Comparison of ENCODE assay signal across 11 mouse cellular contexts in genomic region chr1:156046688-156047087, GRCm38 (mm10). TPM values are rescaled to one million over a fixed set of nuclear protein-coding genes. Genes with fewer than 3 reads are reported as not detected.
DNase-seq lines count a peak whose midpoint lies in the region; ATAC-seq and TF ChIP-seq lines count a peak whose summit lies in the region.
"Had no signal": no experiment of that assay in that cellular context is flagged by ENCODE, and none has a peak within 500 bp of the region (broad histone marks: within the 10 kb centered on the region; RNA-seq: fewer than 3 reads in every experiment).

No protein-coding gene starts in this region.

- no peak overlapping the region for H3K27ac ChIP-seq in limb, embryonic 13.5 days
- H3K27ac ChIP-seq in limb, embryonic 10.5 days: no peak overlapping the region
- H3K27ac ChIP-seq in limb, embryonic 14.5 days (replicated peaks; ENCODE audit: low read depth, low read length): no peak overlapping the region
- no peak overlapping the region for H3K27ac ChIP-seq in hindbrain, embryonic 14.5 days
- no peak overlapping the region for H3K27ac ChIP-seq in left cerebral cortex, adult 2 months
- no peak overlapping the region for H3K27ac ChIP-seq in intestine, postnatal 0 days (ENCODE audit: low read depth, low read length)
- H3K27ac ChIP-seq: neural tube, embryonic 12.5 days; stomach, postnatal 0 days had no signal

- H3K4me2 ChIP-seq in limb, embryonic 13.5 days (replicated peaks): no peak overlapping the region
- no peak overlapping the region for H3K4me2 ChIP-seq in limb, embryonic 14.5 days (replicated peaks; ENCODE audit: low read depth, low read length, severe bottlenecking)
- H3K4me2 ChIP-seq in hindbrain, embryonic 14.5 days (replicated peaks): no peak overlapping the region
- no peak overlapping the region for H3K4me2 ChIP-seq in intestine, postnatal 0 days (replicated peaks; ENCODE audit: low read depth)
- H3K4me2 ChIP-seq: neural tube, embryonic 12.5 days had no signal

- no peaks in the 10 kb centered on the region for H3K27me3 ChIP-seq in limb, embryonic 13.5 days
- H3K27me3 ChIP-seq in limb, embryonic 10.5 days (ENCODE audit: low read depth, poor library complexity, severe bottlenecking): no peaks in the 10 kb centered on the region
- no peaks in the 10 kb centered on the region for H3K27me3 ChIP-seq in limb, embryonic 14.5 days (ENCODE audit: control insufficient read depth, insufficient read depth, low read length)
- H3K27me3 ChIP-seq in hindbrain, embryonic 14.5 days (ENCODE audit: control insufficient read depth, insufficient read depth, low read length): no peaks in the 10 kb centered on the region
- no peaks in the 10 kb centered on the region for H3K27me3 ChIP-seq in intestine, postnatal 0 days (replicated peaks; ENCODE audit: control insufficient read depth, insufficient read depth, low read length)
- H3K27me3 ChIP-seq: neural tube, embryonic 12.5 days had no signal

- peaks cover 30% of the 10 kb centered on the region for H3K4me1 ChIP-seq in limb, embryonic 13.5 days
- peaks cover 9% of the 10 kb centered on the region for H3K4me1 ChIP-seq in limb, embryonic 10.5 days
- H3K4me1 ChIP-seq in limb, embryonic 14.5 days (ENCODE audit: control insufficient read depth, insufficient read depth, low read length): peaks cover 12% of the 10 kb centered on the region
- peaks cover 16% of the 10 kb centered on the region for H3K4me1 ChIP-seq in hindbrain, embryonic 14.5 days (replicated peaks; ENCODE audit: control insufficient read depth, insufficient read depth, low read length)
- 0 out of 2 replicates have a peak, but pooled peaks cover 9% of the 10 kb centered on the region for H3K4me1 ChIP-seq in intestine, postnatal 0 days (replicated peaks; ENCODE audit: control insufficient read depth, insufficient read depth, low read length)

- TF ChIP-seq POLR2A in limb, embryonic 14.5 days (IDR thresholded peaks at IDR 0.05; ENCODE audit: borderline replicate concordance, extremely low read depth, insufficient read depth, insufficient read length): no peak

- peak; percentile 38; the same call in 1 of the 2 replicates for ATAC-seq in limb, embryonic 13.5 days (ENCODE audit: low FRiP score, low read depth)
- ATAC-seq in limb, embryonic 14.5 days (ENCODE audit: low FRiP score, low read depth): peak; percentile 75; the same call in 1 of the 2 replicates
- no peak for ATAC-seq in hindbrain, embryonic 14.5 days (ENCODE audit: low FRiP score)
- ATAC-seq in intestine, postnatal 0 days: no peak

- no peak overlapping the region for H3K9ac ChIP-seq in limb, embryonic 13.5 days
- H3K9ac ChIP-seq in limb, embryonic 14.5 days (ENCODE audit: low read depth, low read length, severe bottlenecking): no peak overlapping the region
- H3K9ac ChIP-seq in hindbrain, embryonic 14.5 days: no peak overlapping the region
- H3K9ac ChIP-seq in intestine, postnatal 0 days (ENCODE audit: low read depth, low read length): no peak overlapping the region
- H3K9ac ChIP-seq: neural tube, embryonic 12.5 days had no signal

- peaks cover 72% of the 10 kb centered on the region for H3K36me3 ChIP-seq in limb, embryonic 13.5 days
- H3K36me3 ChIP-seq in limb, embryonic 10.5 days: peaks cover 96% of the 10 kb centered on the region
- H3K36me3 ChIP-seq in limb, embryonic 14.5 days (ENCODE audit: control insufficient read depth, insufficient read depth, low read length): peaks cover 69% of the 10 kb centered on the region
- peaks cover 49% of the 10 kb centered on the region for H3K36me3 ChIP-seq in hindbrain, embryonic 14.5 days (replicated peaks; ENCODE audit: control insufficient read depth, insufficient read depth)
- H3K36me3 ChIP-seq in intestine, postnatal 0 days (ENCODE audit: control insufficient read depth, insufficient read depth): peaks cover 51% of the 10 kb centered on the region

- no peak overlapping the region for H3K4me3 ChIP-seq in limb, embryonic 13.5 days
- H3K4me3 ChIP-seq in limb, embryonic 10.5 days: no peak overlapping the region
- no peak overlapping the region for H3K4me3 ChIP-seq in limb, embryonic 14.5 days (replicated peaks; ENCODE audit: low read length)
- H3K4me3 ChIP-seq in hindbrain, embryonic 14.5 days (replicated peaks; ENCODE audit: low read length): no peak overlapping the region
- H3K4me3 ChIP-seq in left cerebral cortex, adult 2 months: no peak overlapping the region
- no peak overlapping the region for H3K4me3 ChIP-seq in intestine, postnatal 0 days (ENCODE audit: low read depth, low read length)
- H3K4me3 ChIP-seq: neural tube, embryonic 12.5 days had no signal

- intact Hi-C loops in left cerebral cortex, adult 2 months (cut with DNase I): no loop called here

- no peak for TF ChIP-seq CTCF in left cerebral cortex, adult 2 months (IDR thresholded peaks at IDR 0.05)
- TF ChIP-seq CTCF in intestine, postnatal 0 days (IDR thresholded peaks at IDR 0.05; ENCODE audit: low read depth): no peak

- no peaks in the 10 kb centered on the region for H3K9me3 ChIP-seq in limb, embryonic 13.5 days
- no peaks in the 10 kb centered on the region for H3K9me3 ChIP-seq in limb, embryonic 10.5 days (replicated peaks)
- no peaks in the 10 kb centered on the region for H3K9me3 ChIP-seq in limb, embryonic 14.5 days (ENCODE audit: control insufficient read depth, low read length)
- H3K9me3 ChIP-seq in hindbrain, embryonic 14.5 days (ENCODE audit: control insufficient read depth, low read length): no peaks in the 10 kb centered on the region
- H3K9me3 ChIP-seq in intestine, postnatal 0 days (ENCODE audit: control insufficient read depth): no peaks in the 10 kb centered on the region
- H3K9me3 ChIP-seq: neural tube, embryonic 12.5 days had no signal

- WGBS in limb, embryonic 13.5 days: 78% methylated on average over 3 of the region's 3 CpGs
- WGBS in limb, embryonic 10.5 days: 93% methylated on average over 3 of the region's 3 CpGs
- WGBS in limb, embryonic 14.5 days: 79% methylated on average over 3 of the region's 3 CpGs
- 79% methylated on average over 3 of the region's 3 CpGs for WGBS in hindbrain, embryonic 14.5 days
- WGBS in intestine, postnatal 0 days: 81% methylated on average over 3 of the region's 3 CpGs

- DNase-seq in limb, embryonic 10.5 days (ENCODE audit: low spot score): no peak
- DNase-seq in cerebellum, adult 18-20 months: peak; percentile 35 to 45
- peak; percentile 38 for DNase-seq in gastrocnemius, postnatal 10 days
- peak; percentile 71 for DNase-seq in limb, embryonic 14.5 days (ENCODE audit: low spot score)
- DNase-seq in hindbrain, embryonic 14.5 days (ENCODE audit: low spot score): no peak
- no peak for DNase-seq in left cerebral cortex, adult 2 months (ENCODE audit: extremely low spot score in 1 of 2, low spot score in 2 of 2)
- DNase-seq: heart, postnatal 4 days had no signal

RNA-seq across cellular contexts. Expression of gene Tor1aip1, which starts 10.4 kb away (rescaled TPM):
- polyA plus RNA-seq in limb, embryonic 13.5 days (2015; fragmentation: Nextera tagmentation; extraction: Ambion mirVana): 50.0 and 51.6 TPM in 2 replicates
- 39.1 and 43.0 TPM in 2 replicates for polyA plus RNA-seq in limb, embryonic 10.5 days (2016; fragmentation: Nextera tagmentation; extraction: Ambion mirVana)
- 10 to 100 TPM; 74.1 to 76.2 TPM for total RNA-seq in gastrocnemius, postnatal 10 days (2021)
- polyA plus RNA-seq in limb, embryonic 14.5 days (2012; rRNA removed): 22.4 and 27.2 TPM in 2 replicates
- polyA plus RNA-seq in limb, embryonic 14.5 days (2014; fragmentation: Nextera tagmentation; extraction: Ambion mirVana): 45.6 and 49.7 TPM in 2 replicates
- polyA plus RNA-seq in hindbrain, embryonic 14.5 days (2014; fragmentation: Nextera tagmentation; extraction: Ambion mirVana): 18.3 and 19.4 TPM in 2 replicates
- 10 to 100 TPM; 28.5 to 31.2 TPM for total RNA-seq in left cerebral cortex, adult 2 months (2021)
- polyA plus RNA-seq in intestine, postnatal 0 days (2015; fragmentation: Nextera tagmentation; extraction: Ambion mirVana): 34.6 and 34.7 TPM in 2 replicates

RNA-seq across cellular contexts. Expression of gene Tor1aip2, which starts 11.5 kb away (rescaled TPM):
- polyA plus RNA-seq in limb, embryonic 13.5 days (2015; fragmentation: Nextera tagmentation; extraction: Ambion mirVana): 117 and 130 TPM in 2 replicates
- polyA plus RNA-seq in limb, embryonic 10.5 days (2016; fragmentation: Nextera tagmentation; extraction: Ambion mirVana): 114 and 116 TPM in 2 replicates
- total RNA-seq in gastrocnemius, postnatal 10 days (2021): 10 to 100 TPM; 64.9 to 78.2 TPM
- 94.4 and 107 TPM in 2 replicates for polyA plus RNA-seq in limb, embryonic 14.5 days (2012; rRNA removed)
- polyA plus RNA-seq in limb, embryonic 14.5 days (2014; fragmentation: Nextera tagmentation; extraction: Ambion mirVana): 121 and 123 TPM in 2 replicates
- polyA plus RNA-seq in hindbrain, embryonic 14.5 days (2014; fragmentation: Nextera tagmentation; extraction: Ambion mirVana): 71.0 and 74.7 TPM in 2 replicates
- 10 to 100 TPM; 45.2 to 47.9 TPM for total RNA-seq in left cerebral cortex, adult 2 months (2021)
- polyA plus RNA-seq in intestine, postnatal 0 days (2015; fragmentation: Nextera tagmentation; extraction: Ambion mirVana): 129 and 142 TPM in 2 replicates

Comparison
In these comparisons a context has a peak if more than half of its experiments do, and no peak if none do; other contexts are left out.
1. DNase-seq: peak in cerebellum, adult 18-20 months (2 of 2), gastrocnemius, postnatal 10 days (single experiment) and limb, embryonic 14.5 days (single experiment); none in limb, embryonic 10.5 days (single experiment), hindbrain, embryonic 14.5 days (single experiment) and left cerebral cortex, adult 2 months (0 of 2).
2. ATAC-seq: peak in limb, embryonic 13.5 days (single experiment) and limb, embryonic 14.5 days (single experiment); none in hindbrain, embryonic 14.5 days (single experiment) and intestine, postnatal 0 days (single experiment).